In genomic region chr1:187651688-187652241, GRCm38 (mm10) we compare ENCODE assay signal across 8 mouse cellular contexts. TPM values are rescaled to one million over a fixed set of nuclear protein-coding genes. Genes with fewer than 3 reads are reported as not detected.
A peak's percentile ranks its signal among the peaks of the same experiment; 100 is the strongest.
DNase-seq lines count a peak whose midpoint lies in the region; ATAC-seq and TF ChIP-seq lines count a peak whose summit lies in the region.

No protein-coding gene starts in this region.

- no peaks in the 10 kb centered on the region for H3K9me3 ChIP-seq in ES-Bruce4 (replicated peaks; ENCODE audit: control insufficient read depth, insufficient read depth, low read length, poor library complexity, severe bottlenecking)
- no peaks in the 10 kb centered on the region for H3K9me3 ChIP-seq in forebrain, embryonic 16.5 days (ENCODE audit: control insufficient read depth, low read length)
- no peaks in the 10 kb centered on the region for H3K9me3 ChIP-seq in hindbrain, embryonic 16.5 days (ENCODE audit: control insufficient read depth, low read length)

- 0% methylated on average over 35 of the region's 47 CpGs for WGBS in forebrain, embryonic 16.5 days
- WGBS in hindbrain, embryonic 16.5 days = under 1% methylated on average over 46 of the region's 47 CpGs
- WGBS in small intestine, adult 2 months = 1% methylated on average over 47 of the region's 47 CpGs

- H3K27ac ChIP-seq in ES-Bruce4 (ENCODE audit: insufficient read depth, low read length) = no peak overlapping the region
- H3K27ac ChIP-seq in forebrain, embryonic 16.5 days (ENCODE audit: low read length) = peak overlapping the region; percentile 41
- H3K27ac ChIP-seq in hindbrain, embryonic 16.5 days (ENCODE audit: low read depth, low read length) = peak overlapping the region; percentile 78
- H3K27ac ChIP-seq in small intestine, adult 2 months (ENCODE audit: insufficient read depth, low read depth, low read length) = no peak overlapping the region

- H3K27me3 ChIP-seq in ES-Bruce4 (ENCODE audit: control insufficient read depth, insufficient read depth, low read length, poor library complexity, severe bottlenecking) = 0 out of 2 replicates have a peak, but pooled peaks cover 1% of the 10 kb centered on the region
- no peaks in the 10 kb centered on the region for H3K27me3 ChIP-seq in forebrain, embryonic 16.5 days (replicated peaks; ENCODE audit: control insufficient read depth, insufficient read depth, low read length)
- no peaks in the 10 kb centered on the region for H3K27me3 ChIP-seq in hindbrain, embryonic 16.5 days (replicated peaks; ENCODE audit: control insufficient read depth, insufficient read depth, low read length)
- no peaks in the 10 kb centered on the region for H3K27me3 ChIP-seq in small intestine, adult 2 months (ENCODE audit: control insufficient read depth, insufficient read depth, low read length)

- no peak for TF ChIP-seq CTCF in ES-Bruce4 (IDR thresholded peaks at IDR 0.05; ENCODE audit: low read depth, low read length)
- TF ChIP-seq CTCF in small intestine, adult 2 months (IDR thresholded peaks at IDR 0.05; ENCODE audit: extremely low read depth, insufficient read length, insufficient replicate concordance, low read depth, low read length) = no peak

- peak; percentile 48 for DNase-seq in cerebellum, adult 11 months
- DNase-seq in left cerebral cortex, adult 18-20 months (ENCODE audit: low spot score in 2 of 2) = peak; percentile 27 to 52
- DNase-seq in lung, postnatal 10 days = peak; percentile 40
- no peak for DNase-seq in ovary, adult 18-20 months (ENCODE audit: low spot score)

- H3K4me1 ChIP-seq in ES-Bruce4 (ENCODE audit: control insufficient read depth, insufficient read depth, low read length) = no peaks in the 10 kb centered on the region
- peaks cover 12% of the 10 kb centered on the region for H3K4me1 ChIP-seq in forebrain, embryonic 16.5 days (replicated peaks; ENCODE audit: control insufficient read depth, insufficient read depth, low read length)
- peaks cover 9% of the 10 kb centered on the region for H3K4me1 ChIP-seq in hindbrain, embryonic 16.5 days (ENCODE audit: control insufficient read depth, insufficient read depth, low read depth, low read length)
- peaks cover 6% of the 10 kb centered on the region for H3K4me1 ChIP-seq in small intestine, adult 2 months (ENCODE audit: control insufficient read depth, insufficient read depth, insufficient read length, low read length)

- H3K4me2 ChIP-seq in forebrain, embryonic 16.5 days (ENCODE audit: low read length) = peak overlapping the region; percentile 92
- H3K4me2 ChIP-seq in hindbrain, embryonic 16.5 days (ENCODE audit: low read length) = peak overlapping the region; percentile 73

- H3K4me3 ChIP-seq in ES-Bruce4 (ENCODE audit: low read depth, low read length) = peak overlapping the region; percentile 50
- H3K4me3 ChIP-seq in forebrain, embryonic 16.5 days (replicated peaks; ENCODE audit: low read length) = peak overlapping the region; percentile 57
- peak overlapping the region; percentile 60 for H3K4me3 ChIP-seq in hindbrain, embryonic 16.5 days (ENCODE audit: low read length)
- H3K4me3 ChIP-seq in small intestine, adult 2 months (ENCODE audit: low read depth, low read length) = peak overlapping the region; percentile 67

- ATAC-seq in forebrain, embryonic 16.5 days = peak; percentile 89
- ATAC-seq in hindbrain, embryonic 16.5 days = peak; percentile 89

- no peak for TF ChIP-seq POLR2A in ES-Bruce4 (IDR thresholded peaks at IDR 0.05; ENCODE audit: insufficient read depth, low read length)
- TF ChIP-seq POLR2A in small intestine, adult 2 months (IDR thresholded peaks at IDR 0.05; ENCODE audit: low read depth, low read length) = no peak; the same call in 1 of the 2 replicates

- peak overlapping the region; percentile 50; the same call in 1 of the 2 replicates for H3K9ac ChIP-seq in ES-Bruce4 (ENCODE audit: low read depth, poor library complexity, severe bottlenecking)
- H3K9ac ChIP-seq in forebrain, embryonic 16.5 days (replicated peaks; ENCODE audit: low read depth, low read length) = peak overlapping the region; percentile 80
- H3K9ac ChIP-seq in hindbrain, embryonic 16.5 days (ENCODE audit: low read depth, low read length) = peak overlapping the region; percentile 80

- H3K36me3 ChIP-seq in ES-Bruce4 (ENCODE audit: control insufficient read depth, insufficient read depth, low read length, poor library complexity, severe bottlenecking) = no peaks in the 10 kb centered on the region
- no peaks in the 10 kb centered on the region for H3K36me3 ChIP-seq in forebrain, embryonic 16.5 days (ENCODE audit: control insufficient read depth, insufficient read depth)
- no peaks in the 10 kb centered on the region for H3K36me3 ChIP-seq in hindbrain, embryonic 16.5 days (ENCODE audit: control insufficient read depth, insufficient read depth, low read length)
- no peaks in the 10 kb centered on the region for H3K36me3 ChIP-seq in small intestine, adult 2 months (ENCODE audit: control insufficient read depth, insufficient read depth, low read length)

- TF ChIP-seq EP300 in ES-Bruce4 (IDR thresholded peaks at IDR 0.05; ENCODE audit: insufficient read depth, low read depth, low read length) = no peak

RNA-seq across cellular contexts. Expression of gene Esrrg, which starts 43.2 kb away (rescaled TPM):
- 0.12 TPM in 1 of 2 replicates, not detected in the other for polyA plus RNA-seq in ES-Bruce4 (2011; ENCODE audit: insufficient read depth, insufficient read length, low read depth, missing spikeins)
- 8.5 and 11.2 TPM in 2 replicates for polyA plus RNA-seq in forebrain, embryonic 16.5 days (2015; fragmentation: Nextera tagmentation; extraction: Ambion mirVana)
- 38.6 and 39.7 TPM in 2 replicates for polyA plus RNA-seq in hindbrain, embryonic 16.5 days (2015; fragmentation: Nextera tagmentation; extraction: Ambion mirVana)
- 10 to 100 TPM; 24.6 to 28.1 TPM for total RNA-seq in left cerebral cortex, adult 18-20 months (2021)
- polyA plus RNA-seq in small intestine, adult 2 months (2012; rRNA removed) = 0.42 and 0.72 TPM in 2 replicates

Comparison
In these comparisons a context has a peak if more than half of its experiments do, and no peak if none do; other contexts are left out.
1. H3K27ac ChIP-seq: peak in forebrain, embryonic 16.5 days (single experiment) and hindbrain, embryonic 16.5 days (single experiment); none in ES-Bruce4 (single experiment) and small intestine, adult 2 months (single experiment).
2. Peak in every context shown above with its lines, with median percentiles within 50 percentile points of each other: H3K4me3 ChIP-seq and H3K9ac ChIP-seq.